Mouse (Mus musculus) right cerebral cortex, postnatal 25 days (tissue): ENCODE measurements at regions not wholly inside any gene's neighbourhood (a gene's known extent, or its start where the extent isn't known, plus 50 kb on each side); places are given as distances from the start of the nearest gene placed in this dataset.
"Not testable (repeated sequence)": the region's sequence is repeated elsewhere in the genome, so short reads cannot be mapped to it uniquely, and the experiment has no call there.

ENCODE experiments used
- DNase-seq: peaks from one replicate; pipeline ENCODE4 v3.0.0; 2022

DNA sequence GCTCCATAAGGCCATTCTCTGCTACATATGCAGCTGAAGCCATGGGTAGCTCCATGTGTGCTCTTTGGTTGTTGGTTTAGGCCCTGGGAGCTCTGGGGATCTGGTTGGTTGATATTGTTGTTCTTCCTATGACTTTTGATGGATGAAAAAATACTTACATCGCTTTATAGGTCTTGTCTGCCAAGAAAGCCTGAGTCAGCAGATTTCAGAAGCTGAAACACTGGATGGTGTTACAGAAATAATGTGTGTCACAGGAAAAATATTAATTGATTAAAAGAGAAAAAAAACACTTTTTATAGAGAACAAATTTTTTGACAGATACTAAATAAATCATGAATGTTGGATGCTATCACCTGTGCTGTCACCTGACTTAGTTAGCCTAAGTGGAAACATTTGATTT, 52.4 kb upstream of the Plxna2 start:
- DNase-seq, result no peak

DNA sequence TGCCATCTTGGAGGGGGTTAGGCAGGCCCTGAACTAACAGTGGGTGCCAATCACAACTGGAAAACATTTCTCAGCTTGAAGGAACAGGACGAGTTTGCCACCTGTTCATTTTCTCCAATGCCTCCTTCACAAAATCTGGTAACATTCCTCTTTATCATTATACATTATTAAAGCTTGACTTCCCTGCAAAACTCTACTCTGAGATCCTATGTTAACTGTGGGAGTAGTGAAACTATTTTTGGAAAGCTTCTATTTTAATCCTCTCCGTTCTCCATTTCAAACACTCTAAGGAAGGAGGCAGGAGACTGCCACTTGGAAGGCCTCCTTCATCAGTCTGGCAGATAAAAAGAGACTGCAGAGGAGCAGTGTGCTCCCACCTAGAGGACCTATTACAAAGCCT, 54.1 kb upstream of the Plxna2 start:
- no peak for DNase-seq

- no peak for DNase-seq
Measured at GRCm38 (mm10) chr1:194561098-194561497, 56.9 kb upstream of the Plxna2 start.

GRCm38 (mm10) chr1:194548661-194549060, 69.4 kb upstream of the Plxna2 start:
- no peak for DNase-seq

DNA sequence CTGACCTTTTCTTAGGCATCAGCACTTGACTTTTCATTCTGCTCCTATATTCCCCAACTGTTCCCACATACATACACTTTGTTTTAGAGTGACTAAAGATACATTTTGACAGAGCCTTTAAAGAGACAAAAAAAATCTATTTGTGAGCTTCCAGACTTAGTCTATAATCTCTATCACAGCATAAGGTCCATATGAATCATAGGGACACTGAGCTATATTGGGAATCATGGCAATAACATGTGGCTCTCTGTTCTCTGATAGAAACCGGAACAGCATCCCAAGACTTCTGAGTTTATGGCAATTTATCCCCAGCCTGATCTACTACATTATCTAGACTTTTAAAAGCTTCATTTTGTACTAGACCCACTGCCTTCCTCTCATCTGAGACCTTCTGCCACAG, 69.8 kb upstream of the Plxna2 start:
- DNase-seq, result no peak

- no peak for DNase-seq
Measured at GRCm38 (mm10) chr1:194540923-194541322, 77.1 kb upstream of the Plxna2 start.

DNA sequence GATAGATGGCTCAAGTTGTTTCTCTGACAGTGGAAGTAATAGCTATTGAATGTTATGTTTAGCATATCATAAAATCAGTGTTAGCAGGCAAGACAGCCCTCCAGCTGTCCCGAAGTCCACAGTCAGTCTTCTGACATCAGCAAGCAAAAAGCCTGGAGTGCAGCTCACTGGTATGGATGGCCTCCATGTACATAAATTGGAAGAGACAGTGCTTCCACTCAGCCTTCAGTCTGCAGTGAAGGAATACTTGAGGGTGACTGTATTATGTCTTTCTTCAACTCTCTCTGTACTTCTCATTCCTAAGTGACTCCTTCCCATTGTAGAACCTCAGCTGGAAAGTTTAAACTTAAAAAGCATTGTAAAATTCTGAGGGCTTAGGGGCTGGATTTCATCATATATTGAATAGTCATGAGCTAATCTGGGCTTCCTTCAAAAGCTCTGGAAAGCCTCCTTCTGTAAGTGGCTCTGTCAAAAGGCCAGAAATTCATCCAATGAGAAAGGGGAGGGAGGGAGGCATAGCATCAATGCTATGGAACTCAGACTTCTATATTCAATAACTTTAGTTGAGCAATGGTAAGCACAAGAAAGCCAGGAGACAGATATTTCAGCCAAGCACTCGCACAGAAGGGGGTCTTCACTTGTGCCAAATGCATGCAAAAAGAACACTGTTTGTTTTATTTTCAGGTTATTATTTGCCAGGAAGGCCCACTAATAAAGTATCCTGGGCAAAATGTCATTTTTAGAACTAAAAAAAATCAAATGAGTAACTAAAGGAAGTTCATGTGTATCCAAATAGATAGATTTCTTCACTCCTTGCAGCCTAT, 90.5 kb upstream of the Plxna2 start:
- no peak for DNase-seq

DNA sequence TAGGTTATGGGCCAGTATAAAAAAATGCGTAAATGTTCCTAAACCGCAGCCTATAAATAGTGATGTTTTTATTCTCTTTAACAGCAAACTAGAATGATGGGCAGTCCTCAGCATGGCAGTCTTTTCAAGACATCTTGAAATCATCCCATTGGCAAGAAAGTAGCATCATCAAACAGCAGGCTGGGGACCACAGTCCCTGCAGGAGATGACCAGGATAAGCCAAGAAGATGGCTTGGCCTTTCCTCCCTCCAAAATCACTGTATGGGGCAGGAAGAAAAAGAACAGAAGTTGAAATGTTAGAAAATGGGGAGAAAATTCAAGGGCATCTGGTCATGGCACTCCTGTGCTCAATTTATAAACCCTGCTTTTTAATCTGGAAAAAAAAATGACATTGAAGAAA, 93.0 kb upstream of the Plxna2 start:
- DNase-seq, result no peak

- no peak for DNase-seq
Measured at GRCm38 (mm10) chr1:194521216-194521615, 96.8 kb upstream of the Plxna2 start.

GRCm38 (mm10) chr1:194519509-194520220, 98.4 kb upstream of the Plxna2 start:
- DNase-seq, result no peak

GRCm38 (mm10) chr1:194516136-194516535, 101.9 kb upstream of the Plxna2 start:
- DNase-seq, result no peak

- no peak for DNase-seq
Measured at GRCm38 (mm10) chr1:194508314-194508713, 109.7 kb upstream of the Plxna2 start.

DNA sequence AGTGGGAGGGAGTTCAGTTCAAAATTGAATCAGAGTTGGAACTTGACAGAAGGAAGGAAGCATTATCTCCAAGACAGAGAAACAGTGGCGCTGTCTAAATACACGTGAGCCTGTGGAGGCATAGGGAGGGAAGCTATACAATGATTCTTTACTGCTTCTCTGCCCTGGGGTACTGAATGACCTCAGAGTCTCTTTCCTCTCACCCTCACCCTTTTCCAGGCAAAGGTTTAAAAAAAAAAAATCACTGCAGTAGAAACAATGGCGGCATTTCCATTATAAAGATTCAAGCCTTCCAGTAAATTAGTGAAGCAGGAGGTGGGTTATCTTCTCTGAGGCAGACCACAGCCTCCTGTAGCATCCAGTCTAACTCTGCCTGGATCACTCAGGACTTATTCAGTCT, 112.2 kb upstream of the Plxna2 start:
- DNase-seq, result no peak

DNA sequence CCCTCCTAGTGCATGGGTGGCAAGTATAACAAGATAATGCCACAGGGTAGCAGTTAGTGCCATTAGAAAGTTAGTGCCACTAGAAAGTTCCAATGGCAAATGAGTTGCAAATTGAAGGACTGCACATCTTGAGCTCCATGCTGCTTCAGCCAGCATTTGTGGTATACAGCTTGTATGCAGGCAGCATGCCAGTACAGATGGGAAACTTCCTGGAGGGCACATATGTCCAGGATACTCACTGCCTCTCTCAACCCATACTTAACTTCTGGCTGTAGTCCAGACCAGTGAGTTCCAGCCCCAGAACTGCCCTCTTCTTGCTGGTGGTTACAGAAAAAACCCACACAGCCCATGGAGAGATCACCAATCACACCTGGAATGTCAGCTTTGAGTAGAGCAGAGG, 113.8 kb upstream of the Plxna2 start:
- DNase-seq, result no peak

GRCm38 (mm10) chr1:194503517-194503916, 114.5 kb upstream of the Plxna2 start:
- no peak for DNase-seq

DNA sequence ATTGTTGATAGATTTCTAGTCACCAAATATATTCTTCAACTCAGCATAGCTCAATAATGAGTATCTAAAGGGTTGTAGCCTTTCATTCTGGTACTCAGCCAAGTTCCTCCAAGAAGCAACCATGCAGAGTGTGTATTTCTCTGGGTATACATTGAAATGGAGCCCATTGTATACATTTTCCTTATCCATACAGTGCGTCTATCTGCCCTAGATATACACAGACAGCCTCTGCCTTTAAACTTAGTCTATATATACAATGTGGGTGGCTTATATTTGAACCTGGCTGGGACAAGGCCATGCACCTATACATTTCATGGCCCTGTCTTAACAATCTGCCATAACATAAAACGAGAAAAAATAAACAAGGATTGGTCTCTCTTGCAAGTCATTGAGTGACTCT, 121.6 kb upstream of the Plxna2 start:
- no peak for DNase-seq

- no peak for DNase-seq
Measured at GRCm38 (mm10) chr1:194491111-194491510, 126.9 kb upstream of the Plxna2 start.

DNA sequence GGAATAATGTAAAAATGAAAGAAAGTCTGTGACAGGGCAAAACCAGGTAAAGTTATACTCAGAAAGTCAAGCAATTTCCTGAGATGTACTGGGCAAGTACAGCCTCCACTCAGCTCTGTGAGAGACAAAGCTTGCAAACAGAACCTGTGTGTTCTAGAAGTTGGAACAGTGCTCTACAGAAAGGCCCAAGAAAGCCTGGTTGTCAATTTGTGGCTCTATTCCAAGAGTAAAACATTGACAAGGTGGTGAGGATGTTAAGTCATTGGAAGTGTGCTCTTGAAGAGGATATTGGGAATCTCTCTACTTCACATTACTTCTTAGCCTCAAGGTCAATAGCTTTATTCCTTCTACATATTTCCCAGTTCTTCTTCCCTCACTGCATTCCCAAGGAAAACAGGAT, 129.9 kb upstream of the Plxna2 start:
- no peak for DNase-seq

- DNase-seq, result no peak
Measured at GRCm38 (mm10) chr1:194482717-194483059, 135.3 kb upstream of the Plxna2 start.

DNA sequence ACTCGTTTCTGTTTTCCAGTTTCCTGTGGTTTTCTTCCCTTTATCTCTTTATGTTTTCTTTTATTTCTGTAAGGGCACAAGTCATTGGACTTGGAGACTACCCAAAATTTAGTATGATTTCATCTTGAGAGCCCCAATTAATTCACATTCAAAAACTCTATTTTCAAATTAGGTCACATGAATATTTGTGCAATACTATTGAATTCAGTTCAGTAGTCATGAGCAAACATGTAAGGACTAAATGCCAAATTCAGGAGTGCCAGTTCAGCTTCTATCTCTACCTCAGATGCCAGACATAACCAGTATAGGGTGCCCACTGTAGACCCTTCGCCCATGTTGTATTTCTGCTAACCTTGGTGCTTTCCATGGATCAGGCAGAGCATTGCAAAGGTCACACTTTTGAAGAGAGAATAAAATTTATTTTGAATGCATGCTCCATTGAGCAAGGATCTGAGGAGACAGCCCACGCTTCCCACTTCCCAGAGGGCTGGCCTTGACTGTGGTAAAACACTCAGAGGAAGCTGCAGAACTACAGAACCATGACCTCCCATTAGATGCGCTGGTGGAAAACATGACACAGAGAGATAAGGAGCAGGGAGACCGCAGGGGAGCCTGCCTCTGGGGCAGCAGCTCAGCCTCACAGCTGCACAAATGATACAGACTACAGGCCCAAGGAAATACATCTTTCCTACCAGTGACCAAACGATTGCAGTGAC, 135.9 kb upstream of the Plxna2 start:
- no peak for DNase-seq

DNA sequence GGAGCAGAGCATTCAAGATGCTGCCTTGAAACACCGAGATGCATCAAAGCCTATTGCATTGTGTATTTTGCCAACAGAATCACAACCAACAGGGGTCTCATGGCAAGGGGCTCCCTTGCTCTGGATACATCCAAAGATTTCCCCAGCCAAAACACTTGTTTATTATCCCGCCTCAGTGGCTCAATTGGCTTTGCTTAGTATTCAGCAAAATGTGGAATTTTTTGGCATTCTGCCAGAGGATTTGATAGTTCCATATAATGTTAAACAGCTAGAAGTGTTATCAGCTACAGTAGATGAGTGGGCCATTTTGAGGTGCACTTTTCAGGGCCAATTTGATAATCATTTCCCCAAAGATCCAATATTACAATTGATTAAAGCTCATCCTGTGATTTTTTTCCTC, 146.7 kb upstream of the Plxna2 start:
- not testable (repeated sequence) for DNase-seq

DNA sequence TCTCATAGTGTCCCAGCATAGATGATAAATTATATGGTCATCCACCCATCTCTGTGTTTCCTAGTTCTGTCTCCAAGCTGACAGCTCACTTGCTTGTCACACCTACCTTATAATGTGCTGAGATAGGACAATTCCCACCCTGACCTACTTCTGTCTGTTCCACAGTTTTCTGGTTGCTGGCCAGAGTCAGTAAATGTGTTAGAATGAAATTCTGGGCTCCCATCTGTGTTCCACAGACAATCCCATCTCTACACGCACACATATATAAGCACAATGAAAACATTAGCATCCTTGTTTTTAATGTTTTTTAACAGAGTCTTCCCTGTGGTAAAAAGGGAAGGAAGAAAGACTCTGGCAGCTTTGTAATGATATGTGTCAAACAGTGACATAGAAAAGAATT, 165.5 kb upstream of the Plxna2 start:
- no peak for DNase-seq

DNA sequence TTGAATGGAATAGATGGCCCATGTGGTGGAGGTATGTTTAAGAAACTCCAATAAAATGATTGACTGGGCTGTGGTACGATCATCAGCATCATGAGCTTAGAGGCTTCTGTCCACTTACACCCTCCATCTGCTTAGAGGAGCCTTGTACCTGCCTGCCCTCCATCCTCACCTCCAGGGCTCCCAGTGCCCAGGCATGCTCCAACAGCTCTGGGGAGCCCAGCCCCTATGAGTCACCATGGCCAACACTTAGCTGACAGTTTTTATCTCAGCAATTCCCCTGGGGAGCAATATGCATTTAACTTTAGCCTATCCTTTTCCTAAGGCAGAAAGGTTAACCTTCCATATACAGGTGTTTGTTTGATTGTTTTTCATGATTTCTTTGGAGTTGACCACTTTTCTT, 174.3 kb upstream of the Plxna2 start:
- DNase-seq, result no peak

GRCm38 (mm10) chr1:194437301-194437700, 180.7 kb upstream of the Plxna2 start:
- no peak for DNase-seq
